Mouse (Mus musculus): ENCODE data around the gene Ppp1r14d. TPM values are rescaled to one million over a fixed set of nuclear protein-coding genes. Genes with fewer than 3 reads are reported as not detected.

The Ppp1r14d gene
- total RNA-seq, 2 experiments from 2014 or later = not detected

DNA sequence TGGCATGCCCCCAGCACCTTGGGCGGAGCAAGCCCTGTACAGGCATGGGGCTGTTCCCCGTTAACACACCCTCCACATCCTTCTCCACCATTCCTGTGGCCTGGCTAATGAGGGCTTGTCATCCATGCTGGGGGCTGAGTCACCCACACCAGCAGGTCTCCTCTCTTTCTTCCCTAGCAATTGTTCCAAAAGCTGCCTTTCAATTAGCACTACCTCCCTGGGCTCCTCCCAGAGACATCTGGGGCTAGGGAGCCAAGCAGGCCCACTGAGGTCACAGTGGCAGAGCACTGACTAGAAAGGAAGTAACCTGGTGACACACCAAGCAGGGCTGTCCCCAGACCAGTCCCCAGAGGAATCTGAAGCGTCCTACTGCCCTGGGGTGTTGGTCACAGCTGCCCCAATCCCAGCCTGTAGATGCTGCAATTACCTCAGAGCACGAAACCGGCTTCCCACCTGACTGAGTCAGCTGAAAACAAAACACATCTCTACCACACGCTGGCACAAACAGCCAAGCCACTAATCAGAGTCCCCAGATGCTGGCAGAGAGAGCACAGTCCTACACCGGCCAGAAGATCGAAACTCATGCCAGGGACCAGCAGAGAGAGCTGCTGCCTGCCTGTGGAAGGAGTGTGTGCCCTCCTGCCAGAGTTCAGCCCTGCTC, 55.6 kb downstream of the Ppp1r14d start, which contains the start of gene Gm14137:
Gm14137 (plus strand) TSS at position 519 of the 661 bp plus-strand sequence.
- no peak for DNase-seq (ENCODE audit: extremely low spot score in 1 of 2, low spot score in 1 of 2)

DNA sequence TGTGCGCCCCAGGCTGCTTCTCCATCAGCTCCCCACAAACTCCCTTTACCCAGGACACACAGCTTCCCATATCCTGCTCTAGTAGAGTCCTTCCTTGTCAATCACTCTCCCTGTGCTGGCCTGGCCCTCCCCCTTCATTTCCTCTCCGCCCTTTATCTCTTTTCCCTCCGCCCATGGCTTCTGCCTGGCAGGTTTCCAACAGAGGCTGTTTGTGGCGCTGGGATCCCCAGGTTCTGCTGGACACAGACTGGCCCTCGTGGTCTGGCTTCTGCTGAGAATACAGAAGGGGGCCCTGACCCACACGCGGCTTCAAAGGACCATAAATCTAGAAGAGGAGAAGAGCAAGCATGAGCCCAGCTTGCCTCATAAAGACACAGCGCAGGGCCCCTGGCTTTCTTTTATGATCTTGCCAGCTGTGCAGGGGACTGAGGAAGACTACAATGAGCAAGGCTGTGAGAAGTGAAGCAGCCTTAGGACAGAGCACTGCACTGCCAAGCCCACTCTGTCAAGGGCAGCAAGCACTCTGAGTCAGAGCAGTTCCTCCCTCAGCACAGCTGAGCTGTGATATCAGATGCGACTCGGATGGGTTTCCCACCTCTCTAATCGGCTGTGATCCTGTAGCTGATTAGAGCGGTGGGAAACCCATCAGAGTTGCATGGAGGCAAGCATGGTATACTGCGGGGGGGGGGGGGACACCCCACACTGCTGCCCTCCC, 56.7 kb downstream of the Ppp1r14d start:
- DNase-seq (ENCODE audit: extremely low spot score in 1 of 2, low spot score in 1 of 2) = no peak

DNA sequence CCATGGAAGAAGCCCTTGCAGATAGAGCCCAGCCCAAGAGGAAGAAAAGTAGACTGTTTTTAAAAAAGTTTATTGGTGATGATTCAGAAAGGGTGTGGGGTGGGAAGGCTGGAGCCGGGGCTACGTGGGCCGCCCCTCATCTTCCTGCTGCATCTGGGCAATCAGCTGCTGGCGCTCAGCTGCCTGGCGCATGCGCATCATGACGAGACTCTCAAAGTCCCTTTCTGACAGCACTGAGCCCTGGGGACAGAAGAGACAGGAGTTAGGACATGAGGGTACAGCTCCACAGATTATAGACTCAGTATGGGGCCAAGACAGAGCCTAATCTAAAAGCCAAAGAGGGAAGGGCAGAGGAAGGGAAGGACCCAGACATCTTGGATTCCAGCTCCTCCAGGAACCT, 57.3 kb downstream of the Ppp1r14d start:
- DNase-seq (ENCODE audit: extremely low spot score in 1 of 2, low spot score in 1 of 2) = no peak

DNA sequence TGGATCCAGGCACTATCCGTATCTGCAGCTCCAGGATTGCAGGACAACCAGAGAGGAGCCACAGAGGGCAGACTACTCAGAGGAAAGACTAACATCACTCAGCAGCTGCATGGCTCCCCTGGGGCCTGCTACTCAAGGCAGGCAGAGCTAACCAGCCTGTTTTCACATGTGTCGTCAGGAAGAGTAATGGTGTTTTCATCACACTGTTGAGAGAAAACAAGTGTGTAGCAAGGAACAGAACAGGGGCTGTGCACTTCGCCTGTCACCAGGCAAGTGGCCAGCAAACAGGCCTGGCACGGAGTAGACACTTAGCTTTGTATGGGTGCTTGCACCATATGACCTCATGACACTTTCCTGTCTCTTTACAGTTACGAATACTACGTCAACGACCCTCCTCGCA, 58.1 kb downstream of the Ppp1r14d start:
- no peak for DNase-seq (ENCODE audit: extremely low spot score in 1 of 2, low spot score in 1 of 2)

DNA sequence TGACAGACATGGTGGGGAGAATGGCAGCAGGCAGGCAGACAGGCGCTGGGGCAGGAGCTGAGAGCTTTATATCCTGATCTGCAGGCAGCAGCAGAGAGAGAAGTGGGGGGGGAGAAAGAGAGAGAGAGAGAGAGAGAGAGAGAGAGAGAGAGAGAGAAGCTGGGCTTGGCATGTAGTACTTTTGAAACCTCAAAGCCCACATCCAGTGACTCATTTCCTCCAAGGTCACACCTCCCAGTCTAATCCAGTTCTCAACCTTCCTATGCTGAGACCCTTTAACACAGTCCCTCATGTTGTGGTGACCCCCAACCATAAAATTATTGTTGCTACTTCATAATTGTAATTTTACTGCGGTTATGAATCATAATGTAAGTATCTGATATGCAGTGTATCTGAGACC, 59.4 kb downstream of the Ppp1r14d start:
- DNase-seq (ENCODE audit: extremely low spot score in 1 of 2, low spot score in 1 of 2) = no peak

Other genes starting within 250 kb of the Ppp1r14d start
- 10 to 100 TPM; 49.7 to 57.8 TPM for gene Ccdc32, start 200.5 kb downstream of the Ppp1r14d start, total RNA-seq (2021)
- gene Rpusd2, start 195.1 kb downstream of the Ppp1r14d start, total RNA-seq (2021) = 1 to 10 TPM; 6.8 to 7.2 TPM
- under 1 TPM; 0.49 to 0.52 TPM for gene Knl1, start 182.8 kb downstream of the Ppp1r14d start, total RNA-seq (2021)
- 1 to 10 TPM in 1 of 2 experiments, under 1 TPM in 1; 0.99 to 1.2 TPM for gene Rad51, start 117.1 kb downstream of the Ppp1r14d start, total RNA-seq (2021)
- 10 to 100 TPM; 51.5 to 56.5 TPM for gene Rmdn3, start 72.9 kb downstream of the Ppp1r14d start, total RNA-seq (2021)
- not detected for gene Gchfr, start 62.1 kb downstream of the Ppp1r14d start, total RNA-seq (2021)
- gene Gm14137, start 55.4 kb downstream of the Ppp1r14d start, total RNA-seq (2021) = not detected
- gene Zfyve19, start 21.3 kb downstream of the Ppp1r14d start, total RNA-seq (2021) = 10 to 100 TPM; 28.3 to 38.8 TPM
- gene Dnajc17, start 21.1 kb downstream of the Ppp1r14d start, total RNA-seq (2021) = 10 to 100 TPM; 15.8 to 19.7 TPM
- 1 to 10 TPM in 1 of 2 experiments, under 1 TPM in 1; 0.92 to 1.9 TPM for gene Spint1, start 7.5 kb upstream of the Ppp1r14d start, total RNA-seq (2021)
- gene Rhov, start 41.4 kb upstream of the Ppp1r14d start, total RNA-seq (2021) = 1 to 10 TPM; 6.3 to 6.9 TPM
- gene Vps18, start 58.8 kb upstream of the Ppp1r14d start, total RNA-seq (2021) = 10 to 100 TPM; 37.5 to 43.9 TPM
- 1 to 10 TPM; 3.0 to 5.2 TPM for gene Dll4, start 95.9 kb upstream of the Ppp1r14d start, total RNA-seq (2021)
- gene Chac1, start 121.3 kb upstream of the Ppp1r14d start, total RNA-seq (2021) = 1 to 10 TPM; 6.4 to 7.1 TPM
- 10 to 100 TPM; 16.0 to 19.1 TPM for gene Ino80, start 247.8 kb upstream of the Ppp1r14d start, total RNA-seq (2021)

Data from layer of hippocampus, postnatal 25 days (tissue).